Mouse (Mus musculus) embryonic facial prominence, embryonic 11.5 days (tissue): Measurements from ENCODE around the gene Als2cr12. TPM values are rescaled to one million over a fixed set of nuclear protein-coding genes. Genes with fewer than 3 reads are reported as not detected.

Experiments used
- ATAC-seq: fragments of 200-750 bp; cut with Nextera tagmentation; replicated peaks from 2 replicates; pipeline ENCODE4 v1.8.0; 2017; ENCODE audit warnings: low read depth; ENCODE audit not compliant: insufficient number of reproducible peaks, low FRiP score, low TSS enrichment
- DNase-seq: peaks from one replicate; pipeline ENCODE4 v3.0.0-alpha.2; 2015; ENCODE audit warnings: low spot score
- H3K27ac ChIP-seq: fragments of 300-500 bp; sonication (generic); replicated peaks from 2 replicates; pipeline ENCODE4 v1.5.1; 2014; ENCODE audit warnings: mild to moderate bottlenecking, low read depth, low read length, control low read depth
- H3K27me3 ChIP-seq: fragments of 300-500 bp; sonication (generic); 2 replicates; pipeline ENCODE4 v1.6.1; 2014; ENCODE audit warnings: mild to moderate bottlenecking, low read length, moderate library complexity, mixed read lengths; ENCODE audit not compliant: control insufficient read depth, insufficient read depth
- H3K36me3 ChIP-seq: fragments of 300-500 bp; sonication (generic); replicated peaks from 2 replicates; pipeline ENCODE4 v1.6.1; 2014; ENCODE audit warnings: low read depth, mild to moderate bottlenecking, low read length, moderate library complexity, mixed read lengths; ENCODE audit not compliant: control insufficient read depth, insufficient read depth
- H3K4me1 ChIP-seq: fragments of 300-500 bp; sonication (generic); 2 replicates; pipeline ENCODE4 v1.6.1; 2014; ENCODE audit warnings: low read length, mixed read lengths; ENCODE audit not compliant: control insufficient read depth, insufficient read depth
- H3K4me2 ChIP-seq: fragments of 300-500 bp; sonication (generic); 2 replicates; pipeline ENCODE4 v1.6.1; 2014; ENCODE audit warnings: low read depth, mild to moderate bottlenecking, control low read depth, low read length, moderate library complexity
- H3K4me3 ChIP-seq: fragments of 300-500 bp; sonication (generic); 2 replicates; pipeline ENCODE4 v1.5.1; 2014; ENCODE audit warnings: low read depth, low read length, control low read depth
- H3K9ac ChIP-seq: fragments of 300-500 bp; sonication (generic); replicated peaks from 2 replicates; pipeline ENCODE4 v1.6.1; 2014; ENCODE audit warnings: mild to moderate bottlenecking, control low read depth, low read length
- H3K9me3 ChIP-seq: fragments of 300-500 bp; sonication (generic); replicated peaks from 2 replicates; pipeline ENCODE4 v1.6.1; 2016; ENCODE audit warnings: mild to moderate bottlenecking, low read length, inconsistent platforms, mixed read lengths; ENCODE audit not compliant: control insufficient read depth
- WGBS: fragments of 180-500 bp; shearing (Covaris S2); extraction: QIAGEN DNeasy Blood & Tissue Kit; methylation state at CpG from one replicate; pipeline ENCODE4 v1.1.7; 2014; 5-methylcytosine and 5-hydroxymethylcytosine counted together
- polyA plus RNA-seq: library from polyadenylated mRNA; unstranded; fragments of >200 nt; fragmentation: Nextera tagmentation; extraction: Ambion mirVana; gene quantifications from 2 replicates; pipeline ENCODE4 v1.2.1, GENCODE M21; 2014

Gene Als2cr12
- polyA plus RNA-seq, 1 experiment from 2014 or later, result not detected

- H3K27ac ChIP-seq, result no peak overlapping the region
- DNase-seq (no peak), ATAC-seq (no peak)
- H3K36me3 ChIP-seq, result no peaks in the 10 kb centered on the region; the same call in 1 of the 2 replicates
- H3K27me3 ChIP-seq, result no peaks in the 10 kb centered on the region
- 64% methylated on average over 7 of the region's 7 CpGs for WGBS
- H3K4me1 ChIP-seq, result no peaks in the 10 kb centered on the region
- H3K4me2 ChIP-seq, result no peak overlapping the region
- H3K9ac ChIP-seq, result no peak overlapping the region
- H3K9me3 ChIP-seq, result no peaks in the 10 kb centered on the region
- H3K4me3 ChIP-seq, result no peak overlapping the region
These were observed 20.5 kb upstream of the Als2cr12 start for GRCm38 (mm10) chr1:58716162-58716882.

- Histone ChIP-seq H3K9ac (no peak overlapping the region), H3K36me3 (no peaks in the 10 kb centered on the region; the same call in 1 of the 2 replicates), H3K9me3 (no peaks in the 10 kb centered on the region), H3K27me3 (no peaks in the 10 kb centered on the region), H3K27ac (no peak overlapping the region), H3K4me3 (no peak overlapping the region), H3K4me1 (no peaks in the 10 kb centered on the region), H3K4me2 (no peak overlapping the region)
- DNase-seq (no peak), ATAC-seq (no peak)
These were observed 19.7 kb upstream of the Als2cr12 start for GRCm38 (mm10) chr1:58715536-58715935.

GRCm38 (mm10) chr1:58714361-58714760 lies 18.6 kb upstream of the Als2cr12 start:
- Histone ChIP-seq H3K36me3 (no peaks in the 10 kb centered on the region; the same call in 1 of the 2 replicates), H3K4me2 (peak overlapping the region; percentile 65), H3K9ac (no peak overlapping the region; the same call in 1 of the 2 replicates), H3K9me3 (no peaks in the 10 kb centered on the region), H3K27ac (no peak overlapping the region), H3K4me1 (no peaks in the 10 kb centered on the region), H3K4me3 (peak overlapping the region; percentile 61; the same call in 1 of the 2 replicates), H3K27me3 (no peaks in the 10 kb centered on the region)
- DNase-seq (no peak), ATAC-seq (no peak)
- 59% methylated on average over 1 of the region's 1 CpGs for WGBS

GRCm38 (mm10) chr1:58713893-58714231 lies 18.1 kb upstream of the Als2cr12 start:
- WGBS, result 45% methylated on average over 4 of the region's 4 CpGs
- no peaks in the 10 kb centered on the region; the same call in 1 of the 2 replicates for H3K36me3 ChIP-seq
- no peaks in the 10 kb centered on the region for H3K4me1 ChIP-seq
- DNase-seq (no peak), ATAC-seq (no peak)
- no peaks in the 10 kb centered on the region for H3K27me3 ChIP-seq
- peak overlapping the region; percentile 85 for H3K9ac ChIP-seq
- H3K27ac ChIP-seq, result peak overlapping the region; percentile 77; the same call in 1 of the 2 replicates
- H3K4me2 ChIP-seq, result peak overlapping the region; percentile 65
- H3K4me3 ChIP-seq, result peak overlapping the region; percentile 61
- no peaks in the 10 kb centered on the region for H3K9me3 ChIP-seq

- ATAC-seq, result no peak
- Histone ChIP-seq H3K4me2 (peak overlapping the region; percentile 65), H3K4me1 (no peaks in the 10 kb centered on the region), H3K27me3 (no peaks in the 10 kb centered on the region), H3K36me3 (no peaks in the 10 kb centered on the region; the same call in 1 of the 2 replicates), H3K9ac (peak overlapping the region; percentile 85), H3K9me3 (no peaks in the 10 kb centered on the region), H3K27ac (peak overlapping the region; percentile 77), H3K4me3 (peak overlapping the region; percentile 61)
- 2% methylated on average over 31 of the region's 31 CpGs for WGBS
- DNase-seq, result peak; percentile 82
These were observed 17.5 kb upstream of the Als2cr12 start for GRCm38 (mm10) chr1:58713081-58713892.

- Histone ChIP-seq H3K4me1 (no peaks in the 10 kb centered on the region), H3K4me2 (peak overlapping the region; percentile 71), H3K27ac (peak overlapping the region; percentile 96), H3K9ac (peak overlapping the region; percentile 87), H3K36me3 (no peaks in the 10 kb centered on the region; the same call in 1 of the 2 replicates), H3K9me3 (no peaks in the 10 kb centered on the region), H3K27me3 (no peaks in the 10 kb centered on the region), H3K4me3 (peak overlapping the region; percentile 61)
- DNase-seq (peak; percentile 78), ATAC-seq (peak; percentile 91)
- WGBS, result 2% methylated on average over 12 of the region's 17 CpGs
These were observed 16.6 kb upstream of the Als2cr12 start for GRCm38 (mm10) chr1:58712076-58713061.

GRCm38 (mm10) chr1:58711365-58712016 lies 15.7 kb upstream of the Als2cr12 start, which contains the start of gene Cflar:
TSS of gene Cflar (plus strand) at chr1:58711508.
- Histone ChIP-seq H3K4me1 (no peaks in the 10 kb centered on the region), H3K9ac (peak within 1 kb of the TSS; percentile 87), H3K36me3 (no peaks in the 10 kb centered on the region; the same call in 1 of the 2 replicates), H3K9me3 (no peaks in the 10 kb centered on the region), H3K4me2 (peak within 1 kb of the TSS; percentile 71), H3K27ac (peak within 1 kb of the TSS; percentile 96), H3K27me3 (no peaks in the 10 kb centered on the region), H3K4me3 (peak within 1 kb of the TSS; percentile 61)
- under 1% methylated on average over 45 of the region's 45 CpGs for WGBS
- ATAC-seq, result peak; percentile 74
- peak; percentile 76 for DNase-seq
